Mouse (Mus musculus) liver, embryonic 14.5 days (tissue): ENCODE data around the gene Inha. TPM values are rescaled to one million over a fixed set of nuclear protein-coding genes. Genes with fewer than 3 reads are reported as not detected.

Source experiments
- ATAC-seq: fragments of 200-750 bp; cut with Nextera tagmentation; 2 replicates; pipeline ENCODE4 v1.8.0; 2017; ENCODE audit warnings: moderate number of reproducible peaks, mild to moderate bottlenecking, moderate library complexity; ENCODE audit not compliant: insufficient read depth
- DNase-seq, 3 experiments: peaks; one replicate each; pipeline ENCODE4 v3.0.0-alpha.2; 2012 to 2013; ENCODE audit warnings: low read depth in 3 of 3, low spot score in 3 of 3
- H3K27ac ChIP-seq: fragments of 300-500 bp; sonication (generic); 2 replicates; pipeline ENCODE4 v1.5.1; 2014; ENCODE audit warnings: moderate library complexity, mild to moderate bottlenecking, control low read depth, inconsistent platforms
- H3K27me3 ChIP-seq: fragments of 300-500 bp; sonication (generic); 2 replicates; pipeline ENCODE4 v1.6.1; 2014; ENCODE audit warnings: mild to moderate bottlenecking, low read length, moderate library complexity; ENCODE audit not compliant: control insufficient read depth, insufficient read depth
- H3K36me3 ChIP-seq: fragments of 300-500 bp; sonication (generic); replicated peaks from 2 replicates; pipeline ENCODE4 v1.6.1; 2014; ENCODE audit warnings: low read depth; ENCODE audit not compliant: control insufficient read depth, insufficient read depth
- H3K4me1 ChIP-seq, 2 experiments: fragments of 200-500 bp in 1 of 2; fragments of 300-500 bp in 1 of 2; sonication (generic) in 1 of 2; replicated peaks; 2 replicates each; pipeline ENCODE4 v1.6.1; 2012 to 2014; ENCODE audit warnings: antibody characterized with exemption in 1 of 2, inconsistent platforms in 1 of 2, low read length in 1 of 2; ENCODE audit not compliant: control insufficient read depth in 2 of 2, insufficient read depth in 2 of 2
- H3K4me2 ChIP-seq: fragments of 300-500 bp; sonication (generic); 2 replicates; pipeline ENCODE4 v1.6.1; 2014; ENCODE audit warnings: low read depth, mild to moderate bottlenecking, control low read depth, moderate library complexity
- H3K4me3 ChIP-seq, 2 experiments: fragments of 200-500 bp in 1 of 2; fragments of 300-500 bp in 1 of 2; sonication (generic) in 1 of 2; 2 replicates each; pipeline ENCODE4 v1.5.1; 2012 to 2014; ENCODE audit warnings: low read depth in 2 of 2, low read length in 2 of 2, mild to moderate bottlenecking in 2 of 2, control low read depth in 1 of 2, inconsistent platforms in 1 of 2, moderate library complexity in 1 of 2; ENCODE audit not compliant: insufficient read depth in 1 of 2
- H3K9ac ChIP-seq: fragments of 300-500 bp; sonication (generic); replicated peaks from 2 replicates; pipeline ENCODE4 v1.6.1; 2014; ENCODE audit warnings: mild to moderate bottlenecking, control low read depth, moderate library complexity
- H3K9me3 ChIP-seq: fragments of 300-500 bp; sonication (generic); 2 replicates; pipeline ENCODE4 v1.6.1; 2016; ENCODE audit warnings: low read length, mixed read lengths; ENCODE audit not compliant: control insufficient read depth
- CTCF ChIP-seq: IDR thresholded peaks from 2 replicates; pipeline ENCODE4 v1.5.1; 2016; ENCODE audit warnings: antibody characterized with exemption, low read depth, control low read depth
- EP300 ChIP-seq: IDR thresholded peaks from 2 replicates; pipeline ENCODE4 v1.6.1; 2016; ENCODE audit warnings: antibody characterized with exemption, low read depth
- WGBS: fragments of 180-500 bp; shearing (Covaris S2); extraction: QIAGEN DNeasy Blood & Tissue Kit; methylation state at CpG from one replicate; pipeline ENCODE4 v1.1.7; 2014; ENCODE audit not compliant: insufficient replicate concordance; 5-methylcytosine and 5-hydroxymethylcytosine counted together
- polyA plus RNA-seq, 2 experiments: library from polyadenylated mRNA; depleted of rRNA in 1 of 2; stranded (reverse) in 1 of 2; unstranded in 1 of 2; fragments of >200 nt; fragmentation: Nextera tagmentation in 1 of 2; extraction: Ambion mirVana in 1 of 2; gene quantifications; 2 replicates each; pipeline versions ENCODE4 v1.2.1 to v1.2.3; 2012 to 2014

Inha gene
- polyA plus RNA-seq, 2 experiments, result 0.17 to 1.3 TPM

- Histone ChIP-seq H3K4me1 (peaks cover 0 to 2% of the 10 kb centered on the region in 2 experiments; a peak in 1 of 4 replicates), H3K36me3 (no peaks in the 10 kb centered on the region), H3K4me3 (no peak overlapping the region), H3K27ac (no peak overlapping the region), H3K27me3 (peaks cover 29% of the 10 kb centered on the region), H3K9me3 (no peaks in the 10 kb centered on the region), H3K9ac (no peak overlapping the region), H3K4me2 (peak overlapping the region; percentile 31; the same call in 1 of the 2 replicates)
- TF ChIP-seq CTCF (no peak), EP300 (no peak)
- ATAC-seq, result no peak
- no peak for DNase-seq
- WGBS, result 54% methylated on average over 9 of the region's 9 CpGs
Observed at GRCm38 (mm10) chr1:75504256-75505045, 2.4 kb upstream of the Inha start.

DNA sequence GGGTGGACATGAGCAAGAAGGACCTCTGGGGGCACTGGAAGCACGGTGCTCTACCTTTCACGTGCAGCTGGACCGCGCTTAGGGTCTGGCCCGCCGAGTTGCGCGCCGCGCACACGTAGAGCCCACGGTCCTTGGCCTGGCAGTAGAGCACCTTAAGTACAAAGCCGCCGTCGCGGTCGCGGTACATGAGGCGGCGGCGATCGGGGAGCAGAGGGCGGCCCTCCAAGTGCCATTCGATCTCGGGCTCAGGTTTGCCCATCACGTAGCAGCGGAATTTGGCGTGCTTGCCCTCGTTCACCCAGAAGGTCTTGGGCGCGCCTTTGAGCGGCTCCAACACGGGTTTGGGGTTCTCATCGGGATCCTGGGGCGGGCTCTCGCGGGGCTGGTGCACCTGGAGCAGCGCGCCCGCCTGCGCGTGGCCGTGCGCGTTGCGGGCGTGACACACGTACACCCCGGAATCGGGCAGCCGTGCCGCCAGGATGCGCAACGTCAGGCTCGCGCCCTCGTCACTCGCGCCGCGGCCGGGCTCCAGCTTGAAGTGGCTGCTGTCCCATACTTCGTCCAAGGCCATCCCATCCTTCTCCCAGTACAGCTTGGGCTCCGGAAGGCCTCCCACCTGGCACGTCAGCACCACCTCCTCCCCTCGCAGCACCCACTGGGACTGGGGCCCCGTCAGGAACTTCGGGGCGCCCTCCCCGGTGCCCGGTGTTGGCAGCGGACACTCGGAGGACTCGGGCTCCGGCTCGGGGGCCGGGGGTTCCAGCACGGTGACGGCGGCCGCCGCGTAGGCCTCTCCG lies 1.5 kb upstream of the Inha start:
- DNase-seq, result no peak
- Histone ChIP-seq H3K4me1 (peaks cover 0 to 2% of the 10 kb centered on the region in 2 experiments; a peak in 1 of 4 replicates), H3K27ac (no peak overlapping the region), H3K9ac (no peak overlapping the region; the same call in 1 of the 2 replicates), H3K4me2 (peak overlapping the region; percentile 31), H3K4me3 (peak overlapping the region; percentile 46 to 54), H3K36me3 (no peaks in the 10 kb centered on the region), H3K27me3 (peaks cover 29% of the 10 kb centered on the region), H3K9me3 (no peaks in the 10 kb centered on the region)
- 0 out of 2 replicates have a peak, but pooled peaks have one; percentile 17 for ATAC-seq
- 1% methylated on average over 84 of the region's 84 CpGs for WGBS
- TF ChIP-seq EP300 (no peak), CTCF (no peak)

DNA sequence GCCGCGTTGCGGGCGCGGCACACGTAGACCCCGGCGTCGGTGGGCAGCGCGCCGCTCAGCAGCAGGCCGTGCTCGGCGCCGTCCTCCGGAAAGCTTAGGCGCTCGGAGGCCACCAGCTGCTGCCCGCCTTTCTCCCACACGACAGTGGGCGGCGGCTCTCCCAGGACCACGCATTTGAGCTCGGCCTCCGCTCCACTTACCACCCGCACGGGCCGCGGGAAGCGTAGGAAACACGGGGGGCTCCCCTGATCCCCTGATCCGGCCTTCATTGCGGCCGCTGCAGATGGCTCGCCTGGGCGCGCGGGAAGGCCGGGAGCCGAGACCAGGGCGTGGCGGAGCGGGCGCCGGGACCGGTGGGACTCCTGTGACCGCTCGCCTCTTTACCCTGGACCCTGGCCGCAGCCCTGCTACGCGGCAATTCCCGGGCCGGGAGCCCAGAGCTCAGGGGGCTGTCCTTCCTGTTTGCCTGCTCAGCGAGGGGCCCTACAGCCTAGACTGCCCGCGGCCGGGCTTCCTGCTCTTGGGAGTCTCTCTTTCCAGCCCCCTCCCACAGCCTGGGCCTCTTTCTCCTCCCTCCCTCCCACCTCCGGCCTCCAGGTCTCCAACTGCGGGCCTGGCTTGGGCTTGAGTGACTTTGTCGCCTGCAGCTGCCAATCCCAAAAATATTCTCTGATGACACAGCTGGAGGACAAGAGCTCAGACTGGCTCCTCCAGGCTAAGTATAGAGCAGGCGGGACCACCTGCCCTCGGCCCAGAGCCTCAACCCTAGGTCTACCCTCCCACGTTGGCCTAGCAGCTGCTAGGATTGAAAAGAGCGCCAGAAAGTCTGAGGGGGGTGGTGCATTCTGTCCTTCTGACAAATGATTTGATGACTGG lies 683 bp upstream of the Inha start, which contains the start of gene Obsl1:
Gene Obsl1, minus strand, starts transcription at position 497 of the 876 bp plus-strand sequence.
- 2% methylated on average over 64 of the region's 65 CpGs for WGBS
- ATAC-seq (peak; percentile 74), DNase-seq (no peak)
- no peak for TF ChIP-seq EP300
- no peak for TF ChIP-seq CTCF
- Histone ChIP-seq H3K4me2 (peak within 1 kb of the TSS; percentile 31), H3K4me3 (peak within 1 kb of the TSS; percentile 46 to 54), H3K36me3 (no peaks in the 10 kb centered on the region), H3K9ac (no peak within 1 kb of the TSS; the same call in 1 of the 2 replicates), H3K27me3 (peaks cover 29% of the 10 kb centered on the region), H3K9me3 (no peaks in the 10 kb centered on the region), H3K27ac (no peak within 1 kb of the TSS), H3K4me1 (peaks cover 0 to 6% of the 10 kb centered on the region in 2 experiments; a peak in 2 of 4 replicates)

DNA sequence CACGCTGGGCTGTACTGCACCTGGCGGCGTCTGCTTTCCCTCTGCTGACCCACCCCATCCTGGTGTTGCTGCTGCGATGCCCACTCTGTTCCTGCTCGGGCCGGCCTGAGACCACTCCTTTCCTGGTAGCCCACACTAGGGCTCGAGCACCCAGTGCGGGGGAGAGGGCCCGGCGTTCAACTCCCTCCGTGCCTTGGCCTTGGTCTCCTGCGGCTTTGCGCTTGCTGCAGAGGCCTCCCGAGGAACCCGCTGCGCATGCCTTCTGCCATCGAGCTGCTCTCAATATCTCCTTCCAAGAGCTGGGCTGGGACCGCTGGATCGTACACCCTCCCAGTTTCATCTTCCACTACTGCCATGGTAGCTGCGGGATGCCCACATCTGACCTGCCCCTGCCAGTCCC lies 2.7 kb downstream of the Inha start:
- ATAC-seq, result no peak
- Histone ChIP-seq H3K4me2 (no peak overlapping the region), H3K4me3 (no peak overlapping the region), H3K9me3 (no peaks in the 10 kb centered on the region), H3K27ac (no peak overlapping the region), H3K4me1 (peaks cover 0 to 8% of the 10 kb centered on the region in 2 experiments; a peak in 2 of 4 replicates), H3K36me3 (no peaks in the 10 kb centered on the region), H3K9ac (no peak overlapping the region), H3K27me3 (peaks cover 23% of the 10 kb centered on the region)
- WGBS, result 53% methylated on average over 20 of the region's 20 CpGs
- TF ChIP-seq CTCF (no peak), EP300 (no peak)
- DNase-seq, result no peak
